In genomic region chr1:87922666-87923065, GRCm38 (mm10) we compare ENCODE assay signal across 9 mouse cellular contexts.
DNase-seq lines count a peak whose midpoint lies in the region; ATAC-seq and TF ChIP-seq lines count a peak whose summit lies in the region.
"Had no signal": no experiment of that assay in that cellular context is flagged by ENCODE, and none has a peak within 500 bp of the region (broad histone marks: within the 10 kb centered on the region; RNA-seq: fewer than 3 reads in every experiment).

No protein-coding gene starts in this region.

- WGBS in heart, postnatal 0 days: 3% methylated on average over 1 of the region's 1 CpGs

- no peak for TF ChIP-seq EP300 in heart, postnatal 0 days (IDR thresholded peaks at IDR 0.05; ENCODE audit: low read depth)

- H3K9ac ChIP-seq in heart, postnatal 0 days (replicated peaks; ENCODE audit: low read depth, low read length): no peak overlapping the region
- H3K9ac ChIP-seq: liver, embryonic 13.5 days had no signal

- peaks cover 74% of the 10 kb centered on the region for H3K36me3 ChIP-seq in heart, postnatal 0 days (replicated peaks; ENCODE audit: control insufficient read depth, insufficient read depth, low read length)

- no peak overlapping the region for H3K4me2 ChIP-seq in heart, postnatal 0 days (ENCODE audit: low read depth, low read length)
- H3K4me2 ChIP-seq: liver, embryonic 13.5 days had no signal

- peak; percentile 75 for TF ChIP-seq CTCF in heart, postnatal 0 days (IDR thresholded peaks at IDR 0.05; ENCODE audit: low read depth)

- ATAC-seq in heart, postnatal 0 days (ENCODE audit: insufficient read depth, low read depth): no peak

- no peak overlapping the region for H3K27ac ChIP-seq in heart, postnatal 0 days (ENCODE audit: low read depth)
- H3K27ac ChIP-seq: liver, embryonic 13.5 days had no signal

- no peaks in the 10 kb centered on the region for H3K9me3 ChIP-seq in heart, postnatal 0 days (replicated peaks; ENCODE audit: control insufficient read depth, low read length)
- H3K9me3 ChIP-seq: liver, embryonic 13.5 days had no signal

- DNase-seq in heart, postnatal 0 days (ENCODE audit: low spot score): peak; percentile 65
- no peak for DNase-seq in heart, adult 11 months
- DNase-seq in spleen, postnatal 36 days (ENCODE audit: low spot score in 2 of 2): peak; percentile 15 to 31
- no peak for DNase-seq in spleen, postnatal 4 days (ENCODE audit: low spot score in 2 of 2)
- DNase-seq in c-Kit-positive CD71-positive TER-119-negative erythroid progenitor cells, embryonic 14.5 days (ENCODE audit: low read depth): peak; percentile 22
- DNase-seq in layer of hippocampus, postnatal 10 days (ENCODE audit: low spot score in 2 of 2): peak; percentile 43 to 74
- peak; percentile 63 for DNase-seq in thymus, postnatal 14 days
- no peak for DNase-seq in ovary, postnatal 36 days (ENCODE audit: low spot score)
- DNase-seq: liver, embryonic 13.5 days had no signal

- no peaks in the 10 kb centered on the region for H3K27me3 ChIP-seq in heart, postnatal 0 days (ENCODE audit: control insufficient read depth, insufficient read depth, low read length)
- H3K27me3 ChIP-seq: liver, embryonic 13.5 days had no signal

- H3K4me3 ChIP-seq in heart, postnatal 0 days (ENCODE audit: low read depth, low read length): no peak overlapping the region
- H3K4me3 ChIP-seq: liver, embryonic 13.5 days had no signal

- H3K4me1 ChIP-seq in heart, postnatal 0 days (ENCODE audit: control insufficient read depth, insufficient read depth): no peaks in the 10 kb centered on the region
- H3K4me1 ChIP-seq: liver, embryonic 13.5 days had no signal

Comparison
In these comparisons a context has a peak if more than half of its experiments do, and no peak if none do; other contexts are left out.
1. DNase-seq: peak in heart, postnatal 0 days (single experiment), spleen, postnatal 36 days (2 of 2), c-Kit-positive CD71-positive TER-119-negative erythroid progenitor cells, embryonic 14.5 days (single experiment), layer of hippocampus, postnatal 10 days (2 of 2) and thymus, postnatal 14 days (single experiment); none in heart, adult 11 months (single experiment), spleen, postnatal 4 days (0 of 2) and ovary, postnatal 36 days (single experiment).